Mouse (Mus musculus) hindlimb bud, embryonic 11.5 days (tissue): Measurements from ENCODE around the gene Fmo5.

Experiments used
- DNase-seq: peaks from one replicate; pipeline ENCODE4 v3.0.0-alpha.2; 2012; ENCODE audit warnings: low read depth, low spot score; ENCODE audit errors: extremely low spot score

The Fmo5 gene

DNA sequence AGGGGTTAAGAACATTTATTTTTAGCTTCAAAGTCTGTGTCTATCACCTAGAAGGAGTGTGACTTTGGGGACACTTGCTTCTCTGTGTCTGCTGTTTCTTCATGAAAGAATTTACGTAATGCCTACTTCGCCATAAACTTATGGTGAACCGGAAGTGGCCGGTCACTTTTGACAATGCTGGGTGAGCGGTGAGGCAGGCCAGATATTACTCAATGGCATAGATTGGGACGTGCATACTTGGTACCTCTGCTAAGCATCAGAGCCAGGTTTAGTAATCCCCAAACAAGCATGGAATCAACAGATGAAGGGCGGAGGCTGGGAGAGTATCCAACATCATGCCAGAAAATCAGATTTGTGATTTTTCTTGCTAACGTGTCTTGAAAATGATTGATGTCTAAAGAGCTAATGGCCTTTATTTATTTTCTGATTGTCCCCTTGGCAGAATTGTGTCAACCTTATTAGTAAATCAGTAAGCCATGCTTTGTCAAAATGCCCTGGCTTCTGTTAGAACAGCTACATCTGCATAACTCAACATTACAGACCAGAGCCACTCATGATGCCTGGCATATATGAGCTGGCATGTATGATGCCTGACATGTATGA, 2.8 kb downstream of the Fmo5 start:
- no peak for DNase-seq

DNA sequence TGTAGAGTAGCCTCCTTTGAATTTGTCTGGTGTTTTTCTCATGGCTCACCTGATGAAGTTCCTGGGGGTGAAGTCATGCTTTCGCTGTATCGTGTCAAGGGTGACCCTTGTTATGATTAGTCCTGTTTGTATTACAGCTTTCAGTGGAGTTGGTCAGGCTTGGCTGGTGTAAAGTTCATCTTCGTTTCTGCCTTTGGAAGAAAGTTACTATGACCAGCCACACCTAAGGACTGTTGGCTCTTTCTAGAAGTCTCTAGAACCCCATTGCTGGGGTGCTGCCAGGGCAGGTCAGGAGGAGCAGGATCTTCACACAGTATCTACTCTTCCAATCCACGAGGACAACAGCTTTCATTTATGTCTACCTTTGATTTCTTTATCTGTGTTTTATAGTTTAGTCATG, 4.9 kb downstream of the Fmo5 start:
- no peak for DNase-seq

DNA sequence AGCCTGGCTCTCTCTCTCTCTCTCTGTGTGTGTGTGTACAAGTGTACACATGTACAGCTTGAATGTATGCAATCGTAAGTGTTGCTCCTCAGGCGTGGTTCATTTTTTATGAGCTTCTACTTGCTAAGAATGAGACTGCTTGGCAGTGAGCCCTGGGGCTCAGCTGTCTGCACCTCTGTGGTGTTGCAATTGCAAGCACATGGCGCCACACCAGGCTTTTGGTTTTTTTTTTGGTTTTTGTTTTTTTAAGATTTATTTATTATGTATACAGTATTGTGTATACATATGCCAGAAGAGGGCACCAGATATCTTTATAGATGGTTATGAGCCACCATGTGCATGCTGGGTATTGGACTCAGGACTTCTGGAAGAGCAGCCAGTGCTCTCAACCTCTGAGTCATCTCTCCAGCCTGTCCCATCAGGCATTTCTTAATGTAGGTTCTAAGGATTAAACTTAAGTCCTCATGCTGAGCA, 5.7 kb downstream of the Fmo5 start:
- DNase-seq, result no peak

DNA sequence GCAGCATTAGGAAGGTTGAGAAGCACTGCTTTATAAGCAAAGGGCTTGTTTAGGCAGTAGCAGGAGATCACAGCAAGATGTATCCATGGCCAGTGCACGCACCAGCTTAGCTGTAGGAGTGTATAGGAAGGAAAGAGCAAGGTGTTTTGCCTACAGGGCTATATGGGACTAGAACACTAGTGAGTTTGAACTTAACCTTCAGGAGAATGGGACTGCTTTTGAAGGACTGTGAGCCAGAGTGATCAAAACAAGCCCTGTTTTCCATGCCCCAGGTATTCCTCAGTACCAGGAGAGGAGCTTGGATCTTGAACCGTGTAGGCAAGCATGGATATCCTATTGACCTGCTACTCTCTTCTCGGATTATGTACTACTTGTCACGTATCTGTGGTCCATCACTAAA, 12.8 kb downstream of the Fmo5 start:
- no peak for DNase-seq

DNA sequence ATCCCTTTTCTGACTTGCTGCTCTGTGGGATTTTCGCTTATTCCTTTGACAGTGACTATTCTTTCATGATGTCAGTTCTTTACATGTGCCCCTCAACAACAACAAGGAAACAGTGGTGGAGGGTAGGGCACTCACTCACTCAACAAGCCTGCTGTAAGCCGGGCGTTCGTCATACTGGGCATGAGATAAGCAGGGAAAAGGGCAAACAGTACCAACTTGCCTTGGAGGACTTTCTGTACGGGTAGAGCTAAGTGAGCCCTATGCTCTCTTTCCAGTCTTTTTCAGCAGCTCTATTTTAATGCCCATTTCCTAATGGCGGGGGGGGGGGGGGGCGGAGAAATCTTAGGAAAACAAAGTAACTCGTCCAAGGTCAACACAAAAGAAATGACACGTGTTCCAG, 13.4 kb downstream of the Fmo5 start:
- DNase-seq, result no peak

DNA sequence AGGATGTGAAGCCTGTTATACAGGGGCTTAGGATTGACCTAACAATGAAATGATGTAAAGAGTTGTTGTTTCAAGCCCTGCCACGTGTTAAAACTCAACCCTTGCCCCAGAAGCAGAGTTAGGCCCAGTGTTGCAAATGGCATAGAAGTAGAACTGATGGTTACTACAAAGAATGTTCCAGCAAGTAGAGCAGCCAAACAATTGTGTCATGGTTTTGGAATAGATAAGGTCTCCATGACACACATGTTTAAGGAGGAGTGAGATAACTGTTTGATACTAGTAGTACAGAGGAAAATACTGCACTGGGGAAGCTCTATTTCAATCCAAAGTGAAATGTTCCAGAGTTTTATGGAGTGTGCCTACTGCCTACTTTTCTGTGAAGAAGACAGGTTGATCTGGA, 19.9 kb downstream of the Fmo5 start:
- DNase-seq, result no peak

DNA sequence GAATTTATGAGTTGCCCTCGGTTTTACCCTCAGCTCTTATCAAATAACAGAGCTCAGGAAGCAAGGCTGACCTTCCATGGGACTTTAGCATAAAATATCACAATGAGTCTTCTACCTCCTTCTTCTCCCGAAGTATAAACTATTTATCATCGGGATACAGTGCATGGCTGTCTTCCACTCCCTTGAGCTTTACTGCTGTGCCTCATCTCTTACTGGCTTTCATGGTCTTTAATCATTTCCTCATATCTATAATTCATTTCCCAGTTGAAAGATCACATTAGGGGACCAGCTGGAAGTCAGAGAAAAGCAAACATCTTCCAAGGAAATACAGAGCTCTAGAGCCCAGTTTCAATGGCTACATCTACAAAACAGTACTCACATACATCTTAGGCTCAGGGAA, 20.4 kb downstream of the Fmo5 start:
- no peak for DNase-seq

DNA sequence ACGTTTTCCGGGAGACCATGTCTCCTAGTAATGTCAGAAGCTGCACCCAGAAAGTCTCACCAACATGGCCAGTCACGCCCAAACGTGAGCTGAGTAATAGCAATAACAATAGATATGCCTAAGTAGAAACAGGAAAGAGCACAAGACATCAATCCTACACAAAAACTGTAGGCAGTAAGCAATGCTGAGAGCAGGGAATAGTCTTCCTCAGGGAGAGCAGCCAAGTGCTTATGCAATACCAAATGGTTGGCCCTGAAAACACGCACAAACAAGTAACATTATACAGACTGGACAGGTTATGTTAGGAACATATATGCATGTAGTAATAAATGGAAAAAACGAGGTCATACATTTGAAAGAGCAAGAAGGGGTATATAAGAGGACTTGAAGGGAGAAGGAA, 20.9 kb downstream of the Fmo5 start:
- DNase-seq, result no peak

DNA sequence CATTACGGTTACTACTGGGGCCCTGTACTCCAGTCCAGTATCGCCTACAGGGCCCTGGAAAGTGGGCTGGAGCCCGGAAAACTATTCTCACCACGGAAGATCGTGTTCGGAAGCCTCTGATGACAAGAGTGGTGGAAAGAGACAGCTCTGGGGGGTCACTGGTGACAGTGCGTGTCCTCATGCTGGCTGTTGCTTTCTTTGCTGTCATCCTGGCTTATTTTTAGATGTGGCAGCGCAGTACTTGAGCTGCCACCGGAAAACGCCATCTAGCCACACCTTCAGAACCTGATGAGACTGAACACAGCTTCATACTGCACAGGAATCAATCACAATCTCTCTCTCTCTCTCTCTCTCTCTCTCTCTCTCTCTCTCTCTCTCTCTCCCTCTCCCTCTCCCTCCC, 23.0 kb downstream of the Fmo5 start:
- no peak for DNase-seq

DNA sequence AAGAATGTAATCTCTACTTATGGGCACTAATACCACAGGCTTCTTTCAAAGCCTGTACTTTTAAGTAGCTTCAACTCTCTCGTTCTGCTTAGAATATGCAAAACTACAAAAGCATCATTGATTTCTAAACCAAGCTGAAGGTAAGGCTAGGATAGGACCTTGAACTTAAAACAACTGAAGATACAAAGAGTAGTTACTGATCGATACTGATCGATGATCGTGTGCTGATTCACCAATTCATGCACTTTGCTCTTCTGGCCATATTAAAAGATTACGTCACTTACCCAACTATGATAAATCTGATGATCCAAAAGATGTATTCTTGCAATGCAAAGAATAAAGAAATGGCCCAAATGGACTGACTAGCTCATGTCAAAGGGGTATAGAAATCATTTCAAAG, 25.2 kb downstream of the Fmo5 start:
- no peak for DNase-seq

DNA sequence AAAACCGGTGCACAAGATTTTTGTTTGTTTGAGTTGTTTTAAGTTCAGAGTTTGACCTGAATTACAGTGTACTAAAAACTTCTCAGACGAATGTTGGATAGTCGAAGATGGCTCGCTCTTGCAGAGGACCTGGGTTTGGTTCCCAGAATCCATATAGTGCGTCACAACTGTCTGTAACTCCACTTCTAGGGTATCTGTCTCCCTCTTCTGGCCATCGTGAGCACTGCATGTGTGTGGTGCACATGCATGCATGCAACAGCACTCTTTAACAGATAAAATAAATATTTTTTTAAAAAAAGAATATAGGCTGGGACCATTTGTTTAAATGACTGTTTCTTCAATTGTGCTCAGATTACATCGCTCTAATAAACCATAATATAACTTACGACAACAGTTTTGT, 26.3 kb downstream of the Fmo5 start:
- DNase-seq, result no peak

DNA sequence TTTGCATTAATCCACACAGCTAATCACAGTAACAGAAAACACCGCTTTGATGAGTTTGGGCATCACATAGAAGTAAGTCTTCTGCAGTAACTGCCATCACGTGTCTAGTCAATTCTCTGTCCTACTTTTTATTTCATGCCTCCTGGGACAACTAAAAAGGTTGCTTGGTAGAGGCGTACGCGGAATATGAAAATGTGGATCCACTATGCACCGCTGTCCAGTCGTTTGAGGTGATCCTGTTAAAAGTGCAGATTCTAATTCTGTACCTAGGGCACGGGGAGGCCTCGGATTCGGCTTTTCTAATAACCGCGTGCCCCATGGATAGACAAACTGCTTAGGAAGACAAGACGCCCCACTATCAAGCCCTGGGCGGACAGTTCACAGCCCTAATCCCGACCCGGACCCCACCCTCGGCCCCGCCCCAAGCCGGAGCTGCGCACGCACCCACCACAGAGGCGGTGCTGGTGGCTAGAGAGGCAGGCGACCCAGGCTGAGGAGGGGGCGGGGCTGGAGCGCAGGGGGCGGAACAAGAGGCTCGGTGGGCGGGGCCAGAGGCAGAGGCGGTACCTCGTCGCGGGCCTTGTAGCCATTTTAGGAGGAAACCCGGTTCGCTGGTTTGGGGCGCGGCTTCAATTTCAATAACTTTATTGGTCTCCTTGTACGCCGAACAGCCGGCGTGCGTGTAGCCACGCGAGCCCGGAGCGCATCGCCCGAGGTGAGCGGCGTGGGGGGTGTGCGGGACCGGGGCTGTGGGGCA, 29.2 kb downstream of the Fmo5 start, which contains the start of gene Prkab2:
TSS of gene Prkab2 (plus strand) at position 539 of the 757 bp plus-strand sequence.
- peak; percentile 78 for DNase-seq

DNA sequence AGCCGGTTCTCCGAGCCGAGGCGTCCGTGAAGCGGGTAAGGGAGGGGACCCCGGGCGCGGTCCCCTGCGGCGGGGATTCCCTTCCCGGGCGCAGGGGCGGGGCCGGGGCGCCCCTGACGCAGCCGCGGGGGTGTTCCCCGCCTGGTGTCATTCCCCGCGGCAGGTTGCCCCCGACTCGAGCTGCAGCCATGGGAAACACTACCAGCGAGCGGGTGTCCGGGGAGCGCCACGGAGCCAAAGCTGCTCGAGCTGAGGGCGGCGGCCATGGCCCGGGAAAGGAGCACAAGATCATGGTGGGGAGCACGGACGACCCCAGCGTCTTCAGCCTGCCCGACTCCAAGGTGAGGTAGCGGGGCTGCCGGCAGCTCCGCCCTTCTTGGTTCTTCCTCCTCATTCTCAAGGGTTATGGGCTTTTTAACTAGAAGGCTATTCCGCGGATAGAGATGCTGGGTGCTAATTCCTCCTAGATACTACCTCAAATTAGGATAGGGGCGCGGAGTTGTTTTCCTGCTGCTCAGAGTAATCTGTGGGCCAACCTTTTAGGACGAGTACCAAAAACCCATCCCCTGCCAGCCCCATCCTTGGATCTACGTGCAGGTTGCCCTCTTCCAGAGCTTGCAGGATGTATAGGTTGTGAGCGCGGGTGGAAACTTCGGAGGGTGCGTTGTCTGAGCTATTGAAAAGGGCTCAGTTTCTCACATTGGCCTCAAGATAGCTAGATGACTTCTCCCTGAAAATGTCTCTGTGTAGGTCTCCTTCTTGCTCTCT, 30.0 kb downstream of the Fmo5 start:
- DNase-seq, result no peak

DNA sequence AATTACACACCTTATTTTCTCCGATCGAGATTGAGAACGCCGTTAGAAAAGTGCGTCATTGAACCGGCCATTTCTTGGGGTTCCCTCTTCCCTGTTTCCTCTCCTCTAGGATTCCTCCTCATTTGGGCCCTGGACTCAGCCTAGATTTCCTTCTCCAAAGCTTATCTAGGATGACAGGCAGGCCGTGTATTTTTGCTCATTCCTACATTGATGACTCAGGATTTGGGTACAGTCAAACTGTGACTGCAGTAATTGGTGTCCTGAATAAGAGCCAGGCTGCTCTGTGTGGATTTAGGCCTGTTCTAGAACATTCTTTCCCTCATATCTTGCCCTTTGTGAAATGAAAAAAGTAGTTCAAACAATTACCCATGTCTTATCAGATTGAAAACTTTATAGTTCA, 31.1 kb downstream of the Fmo5 start:
- DNase-seq, result no peak

DNA sequence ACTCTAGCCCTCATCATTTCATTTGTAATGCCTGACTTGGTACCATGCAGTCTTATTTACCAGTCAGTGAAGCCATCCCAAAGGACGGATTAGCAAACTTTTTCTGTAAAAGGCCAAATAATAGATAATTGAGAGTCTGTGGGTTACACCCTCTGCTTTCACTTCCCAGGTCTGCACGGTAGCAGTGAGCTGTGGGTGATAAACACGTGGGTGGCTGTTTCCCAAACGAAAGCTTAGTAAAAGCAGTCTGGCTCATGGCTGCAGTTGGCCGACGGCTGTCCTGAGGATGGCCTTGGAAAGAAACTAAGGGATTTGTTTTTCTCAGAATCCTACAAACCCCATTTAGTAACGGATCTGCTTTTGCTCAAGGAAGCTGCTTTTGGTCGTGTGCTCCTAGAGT, 32.6 kb downstream of the Fmo5 start:
- DNase-seq, result no peak

DNA sequence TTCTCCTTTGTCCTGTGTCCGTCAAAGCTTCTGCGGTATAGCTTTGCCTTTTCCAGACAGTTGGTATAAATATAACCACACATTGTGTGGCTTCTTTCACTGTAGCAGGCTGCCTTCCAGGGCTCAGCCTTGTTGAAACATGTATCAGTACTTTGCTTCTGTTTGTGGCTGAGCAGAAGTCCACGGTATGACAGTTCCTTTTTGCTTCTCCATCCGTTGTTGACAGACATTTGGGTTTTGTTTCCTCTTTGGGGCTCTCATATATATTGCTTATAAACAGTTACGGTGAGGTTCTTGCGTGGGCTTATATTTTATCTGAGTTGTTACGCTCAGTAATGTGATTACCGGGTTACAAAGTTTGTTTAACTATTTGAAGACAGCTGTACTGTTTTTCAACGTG, 36.9 kb downstream of the Fmo5 start:
- DNase-seq, result no peak

DNA sequence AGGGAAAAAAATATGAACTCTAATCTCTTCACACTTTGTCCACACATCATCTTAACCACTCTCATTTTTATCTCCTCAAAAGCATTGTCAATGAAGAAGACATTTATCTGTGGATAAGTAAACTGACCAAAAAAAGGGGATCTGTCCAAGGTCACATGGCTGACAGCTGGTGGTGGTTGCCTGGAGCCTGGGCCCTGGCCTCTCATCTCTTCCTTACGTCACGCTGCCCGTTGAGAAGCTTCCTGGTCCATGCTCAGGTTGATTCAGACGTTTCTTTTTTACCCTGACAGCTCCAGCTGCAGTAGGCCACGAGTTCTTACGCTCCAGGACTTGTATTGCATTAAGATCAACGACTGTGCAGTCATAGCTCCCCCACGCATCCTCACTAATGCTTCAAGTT, 37.5 kb downstream of the Fmo5 start:
- no peak for DNase-seq

DNA sequence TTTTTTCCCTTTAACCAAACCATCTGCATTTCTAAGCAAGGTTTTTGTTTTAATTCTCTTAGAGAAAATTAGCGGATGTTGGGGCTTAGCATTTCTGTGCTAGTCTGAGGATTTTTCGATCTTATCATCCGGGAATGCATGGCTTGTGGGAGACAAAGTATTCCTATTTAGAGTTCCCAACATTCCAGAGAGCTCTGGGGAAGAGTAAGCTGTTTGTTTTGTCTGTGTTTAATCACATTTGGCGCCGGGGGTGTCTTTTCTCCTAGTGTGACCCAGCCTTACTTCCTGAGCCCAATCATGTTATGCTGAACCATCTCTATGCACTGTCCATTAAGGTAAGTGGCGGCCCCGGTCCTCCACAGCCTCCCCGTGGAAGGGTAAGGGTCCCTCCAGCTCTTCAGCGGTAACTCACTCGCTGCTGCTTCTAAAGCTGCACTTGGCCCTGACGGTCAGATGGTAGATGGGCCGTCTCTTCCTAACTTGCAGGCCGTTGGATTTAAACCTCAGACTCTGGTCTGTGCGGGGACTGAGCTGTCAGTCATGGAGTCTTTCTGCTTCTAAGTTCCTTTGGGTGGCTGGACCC, 38.6 kb downstream of the Fmo5 start:
- no peak for DNase-seq

DNA sequence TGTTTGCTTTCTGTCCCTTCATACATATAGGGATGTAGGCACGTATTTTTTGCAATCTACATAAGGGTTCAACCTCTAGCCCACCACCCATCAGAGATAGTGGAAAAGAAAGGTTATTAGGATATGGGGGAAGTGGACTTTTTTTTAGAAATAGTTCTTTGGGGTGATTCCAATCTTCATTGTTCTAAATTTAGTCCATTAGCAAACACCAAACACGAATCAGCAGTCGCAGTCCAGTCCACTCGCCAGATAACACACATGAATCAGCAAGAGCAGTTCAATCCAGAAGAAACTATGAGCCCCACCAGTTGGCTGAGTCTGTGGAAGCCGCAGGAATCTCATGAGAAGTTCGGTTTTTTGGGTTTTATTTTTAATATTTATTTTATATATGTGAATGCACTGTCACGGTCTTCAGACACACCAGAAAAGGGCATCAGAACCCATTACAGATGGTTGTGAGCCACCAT, 46.1 kb downstream of the Fmo5 start, which contains the start of gene Gm17651:
TSS of gene Gm17651 (minus strand) at position 51 of the 467 bp plus-strand sequence.
- DNase-seq, result no peak

DNA sequence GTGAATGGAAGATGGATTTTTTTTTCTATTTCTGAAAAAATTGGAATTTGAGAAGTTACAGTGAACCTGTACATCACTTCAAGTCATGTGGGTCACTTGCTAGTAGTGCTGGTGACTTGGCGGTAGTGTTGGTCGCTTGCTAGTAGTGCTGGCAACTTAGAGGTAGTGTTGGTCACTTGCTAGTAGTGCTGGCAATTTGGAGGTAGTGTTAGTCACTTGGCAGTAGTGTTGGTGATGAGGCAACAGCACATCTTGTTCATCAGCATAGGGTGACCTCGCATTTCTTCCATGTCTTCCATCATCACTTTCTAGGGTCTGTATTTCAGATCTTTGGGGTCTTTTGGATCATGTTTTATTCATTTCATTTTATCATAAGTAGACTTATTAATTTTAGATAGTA, 47.5 kb downstream of the Fmo5 start:
- no peak for DNase-seq

DNA sequence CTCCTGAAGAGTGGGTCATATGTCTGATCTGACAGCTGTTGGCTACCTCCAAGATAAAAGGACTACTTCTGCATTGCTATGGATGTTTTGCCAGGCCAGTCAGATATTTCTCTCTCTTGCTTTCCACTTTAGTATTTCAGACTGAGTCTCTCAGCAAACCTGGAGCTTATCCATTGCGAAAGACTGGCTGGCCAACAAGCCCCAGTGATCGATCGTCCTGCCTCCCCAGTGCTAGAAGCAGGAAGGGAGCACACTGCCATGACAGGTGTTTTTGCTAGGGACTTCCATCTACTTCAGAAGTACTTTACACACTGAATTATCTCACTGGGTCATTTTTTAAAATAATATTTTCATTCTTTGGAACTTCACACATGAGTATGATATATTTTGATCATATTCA, 49.8 kb downstream of the Fmo5 start:
- DNase-seq, result no peak
